Mouse (Mus musculus) heart, adult 2 months (tissue): ENCODE measurements around the gene Gm4871.

Experiments
- CTCF ChIP-seq: fragments of 200-600 bp; IDR thresholded peaks from 2 replicates; pipeline ENCODE4 v1.8.1; 2022; ENCODE audit warnings: antibody characterized with exemption, mild to moderate bottlenecking, moderate library complexity
- EP300 ChIP-seq: fragments of 200-500 bp; IDR thresholded peaks from 2 replicates; pipeline ENCODE4 v1.6.1; 2011; ENCODE audit warnings: low read depth, low read length, control low read depth; ENCODE audit not compliant: insufficient read depth
- POLR2A ChIP-seq: fragments of 200-500 bp; IDR thresholded peaks from 2 replicates; pipeline ENCODE4 v1.6.1; 2011; ENCODE audit warnings: mild to moderate bottlenecking, low read depth, low read length, control low read depth; ENCODE audit not compliant: insufficient read depth

GRCm38 (mm10) chr5:145003362-145003761 is 29.2 kb downstream of the Gm4871 start:
- TF ChIP-seq CTCF, result no peak
- no peak for TF ChIP-seq POLR2A
- TF ChIP-seq EP300, result no peak
